Mouse (Mus musculus): Measurements from ENCODE around the gene Atp5b.

Atp5b gene

GRCm38 (mm10) chr10:128095003-128095636 is 12.0 kb downstream of the Atp5b start:
- no peak for DNase-seq (ENCODE audit: inconsistent age in 2 of 2, low spot score in 1 of 2)

GRCm38 (mm10) chr10:128096313-128096692 is 13.2 kb downstream of the Atp5b start:
- no peak for DNase-seq (ENCODE audit: inconsistent age in 2 of 2, low spot score in 1 of 2)

GRCm38 (mm10) chr10:128096693-128097586 is 13.9 kb downstream of the Atp5b start:
- peak; percentile 83 to 95 for DNase-seq (ENCODE audit: inconsistent age in 2 of 2, low spot score in 1 of 2)

GRCm38 (mm10) chr10:128097587-128097971 is 14.5 kb downstream of the Atp5b start:
- peak; percentile 69 to 87 for DNase-seq (ENCODE audit: inconsistent age in 2 of 2, low spot score in 1 of 2)

- no peak for DNase-seq (ENCODE audit: inconsistent age in 2 of 2, low spot score in 1 of 2)
Measured at GRCm38 (mm10) chr10:128110103-128110761, 27.2 kb downstream of the Atp5b start.

- DNase-seq (ENCODE audit: inconsistent age in 2 of 2, low spot score in 1 of 2), result no peak
Measured at GRCm38 (mm10) chr10:128111227-128111626, 28.2 kb downstream of the Atp5b start.

GRCm38 (mm10) chr10:128123833-128124232 is 40.8 kb downstream of the Atp5b start:
- no peak for DNase-seq (ENCODE audit: inconsistent age in 2 of 2, low spot score in 1 of 2)

GRCm38 (mm10) chr10:128124831-128125230 is 41.8 kb downstream of the Atp5b start:
- no peak for DNase-seq (ENCODE audit: inconsistent age in 2 of 2, low spot score in 1 of 2)

- DNase-seq (ENCODE audit: inconsistent age in 2 of 2, low spot score in 1 of 2), result no peak
Measured at GRCm38 (mm10) chr10:128125951-128126350, 42.9 kb downstream of the Atp5b start.

GRCm38 (mm10) chr10:128127497-128127896 is 44.4 kb downstream of the Atp5b start:
- DNase-seq (ENCODE audit: inconsistent age in 2 of 2, low spot score in 1 of 2), result no peak

- DNase-seq (ENCODE audit: inconsistent age in 2 of 2, low spot score in 1 of 2), result no peak
Measured at GRCm38 (mm10) chr10:128128143-128128542, 45.1 kb downstream of the Atp5b start.

GRCm38 (mm10) chr10:128131297-128131696 is 48.2 kb downstream of the Atp5b start:
- DNase-seq (ENCODE audit: inconsistent age in 2 of 2, low spot score in 1 of 2), result no peak

- DNase-seq (ENCODE audit: inconsistent age in 2 of 2, low spot score in 1 of 2), result no peak
Measured at GRCm38 (mm10) chr10:128131812-128132211, 48.7 kb downstream of the Atp5b start.

- no peak for DNase-seq (ENCODE audit: inconsistent age in 2 of 2, low spot score in 1 of 2)
Measured at GRCm38 (mm10) chr10:128133650-128134332, 50.7 kb downstream of the Atp5b start.

- no peak for DNase-seq (ENCODE audit: inconsistent age in 2 of 2, low spot score in 1 of 2)
Measured at GRCm38 (mm10) chr10:128135374-128135773, 52.3 kb downstream of the Atp5b start.
